Mouse (Mus musculus): ENCODE results near the gene Neurl1a. TPM values are rescaled to one million over a fixed set of nuclear protein-coding genes. Genes with fewer than 3 reads are reported as not detected.

Neurl1a gene
- polyA plus RNA-seq, 1 experiment from 2014 or later: 1.5 TPM

DNA sequence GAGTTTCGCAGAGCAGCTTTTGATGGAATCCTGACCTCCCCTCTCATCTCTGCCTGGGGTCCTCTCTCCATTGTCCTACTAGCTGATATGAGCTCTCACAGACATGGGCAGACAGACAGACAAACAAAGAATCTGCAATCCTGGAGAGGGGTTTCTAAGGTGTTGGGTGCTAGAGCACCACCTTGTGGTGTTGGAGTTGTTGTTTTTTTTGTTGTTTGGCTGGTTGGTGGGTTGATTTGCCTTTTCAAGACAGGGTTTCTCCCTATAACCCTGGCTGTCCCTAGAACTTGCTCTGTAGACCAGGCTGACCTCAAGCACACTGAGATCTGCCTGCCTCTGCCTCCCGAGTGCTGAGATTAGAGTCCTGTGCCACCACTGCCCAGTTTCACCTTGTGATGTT, 3.1 kb upstream of the Neurl1a start:
- peaks cover 10% of the 10 kb centered on the region; the same call in 1 of the 2 replicates for H3K4me1 ChIP-seq (ENCODE audit: insufficient read depth, low read depth, low read length)
- H3K27me3 ChIP-seq (replicated peaks; ENCODE audit: insufficient read depth, low read length): peaks cover 31% of the 10 kb centered on the region
- 57% methylated on average over 2 of the region's 2 CpGs for WGBS
- no peak overlapping the region for H3K9ac ChIP-seq (replicated peaks; ENCODE audit: low read depth)
- no peak overlapping the region for H3K4me3 ChIP-seq (ENCODE audit: low read depth, low read length)
- H3K9me3 ChIP-seq (ENCODE audit: low read length): no peaks in the 10 kb centered on the region
- no peaks in the 10 kb centered on the region for H3K36me3 ChIP-seq (ENCODE audit: insufficient read depth, low read length)
- H3K4me2 ChIP-seq (replicated peaks; ENCODE audit: low read depth, low read length): no peak overlapping the region
- peak; percentile 33; the same call in 1 of the 2 replicates for TF ChIP-seq CTCF (IDR thresholded peaks at IDR 0.05)
- TF ChIP-seq EP300 (IDR thresholded peaks at IDR 0.05): no peak
- ATAC-seq (no peak), DNase-seq (ENCODE audit: low spot score) (no peak)
- no peak overlapping the region for H3K27ac ChIP-seq (ENCODE audit: low read length)

DNA sequence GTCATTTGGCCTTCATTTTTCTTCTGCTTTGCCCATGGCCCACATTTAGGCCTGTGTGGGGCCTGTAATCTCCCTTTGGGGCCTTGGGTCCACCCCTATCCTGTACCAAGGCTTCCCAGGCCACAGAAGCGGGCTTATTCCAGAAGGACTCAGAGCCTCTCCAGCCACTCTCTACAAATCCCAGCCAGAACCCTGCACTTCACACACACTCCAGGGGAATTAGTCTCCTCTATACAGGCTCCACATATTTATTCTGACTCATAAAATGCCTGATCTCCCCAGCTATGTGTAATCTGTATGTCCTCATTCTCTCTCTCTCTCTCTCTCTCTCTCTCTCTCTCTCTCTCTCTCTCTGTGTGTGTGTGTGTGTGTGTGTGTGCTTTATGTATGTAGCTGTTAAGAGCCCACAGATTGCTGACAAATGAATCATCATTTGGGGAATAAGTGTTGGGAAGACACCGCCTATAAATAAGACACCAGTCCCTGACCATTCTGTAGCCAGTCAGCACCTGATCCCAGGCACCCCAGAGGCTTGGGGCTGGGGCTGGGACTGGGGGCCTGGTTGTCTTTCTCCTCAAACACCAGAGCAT, 1.6 kb upstream of the Neurl1a start:
- Histone ChIP-seq H3K4me1 (ENCODE audit: insufficient read depth, low read depth, low read length) (peaks cover 10% of the 10 kb centered on the region; the same call in 1 of the 2 replicates), H3K27ac (ENCODE audit: low read length) (no peak overlapping the region), H3K9me3 (ENCODE audit: low read length) (no peaks in the 10 kb centered on the region), H3K9ac (replicated peaks; ENCODE audit: low read depth) (no peak overlapping the region), H3K4me3 (ENCODE audit: low read depth, low read length) (no peak overlapping the region), H3K27me3 (replicated peaks; ENCODE audit: insufficient read depth, low read length) (peaks cover 34% of the 10 kb centered on the region), H3K36me3 (ENCODE audit: insufficient read depth, low read length) (no peaks in the 10 kb centered on the region), H3K4me2 (replicated peaks; ENCODE audit: low read depth, low read length) (no peak overlapping the region)
- ATAC-seq (peak; percentile 27; the same call in 1 of the 2 replicates), DNase-seq (ENCODE audit: low spot score) (peak; percentile 25)
- TF ChIP-seq CTCF (IDR thresholded peaks at IDR 0.05) (no peak), EP300 (IDR thresholded peaks at IDR 0.05) (no peak)
- 82% methylated on average over 2 of the region's 2 CpGs for WGBS

DNA sequence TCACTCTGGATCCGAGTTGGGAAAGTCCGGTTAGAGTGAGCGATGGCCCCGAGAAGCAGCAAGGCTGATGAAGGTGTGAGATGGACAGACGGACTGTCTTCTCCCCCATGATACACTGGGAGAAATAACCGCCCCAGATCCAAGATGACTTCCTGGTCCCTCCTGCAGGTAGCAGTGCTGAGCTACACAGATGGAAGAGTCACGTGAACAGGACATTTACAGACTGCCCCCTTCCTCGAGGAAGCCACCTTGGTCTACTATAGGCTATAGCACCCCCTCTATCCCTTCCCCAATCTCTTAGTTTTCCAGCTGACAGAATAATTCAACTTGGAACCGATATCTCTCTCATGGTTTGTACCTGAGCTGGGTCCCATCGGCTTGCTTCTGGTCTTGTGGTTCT, 619 bp upstream of the Neurl1a start:
- ATAC-seq (peak; percentile 27; the same call in 1 of the 2 replicates), DNase-seq (ENCODE audit: low spot score) (peak; percentile 58)
- Histone ChIP-seq H3K27ac (ENCODE audit: low read length) (no peak overlapping the region), H3K27me3 (replicated peaks; ENCODE audit: insufficient read depth, low read length) (peaks cover 34% of the 10 kb centered on the region), H3K36me3 (ENCODE audit: insufficient read depth, low read length) (no peaks in the 10 kb centered on the region), H3K4me2 (replicated peaks; ENCODE audit: low read depth, low read length) (peak overlapping the region; percentile 99), H3K4me1 (ENCODE audit: insufficient read depth, low read depth, low read length) (peaks cover 10% of the 10 kb centered on the region; the same call in 1 of the 2 replicates), H3K9ac (replicated peaks; ENCODE audit: low read depth) (no peak overlapping the region), H3K9me3 (ENCODE audit: low read length) (no peaks in the 10 kb centered on the region), H3K4me3 (ENCODE audit: low read depth, low read length) (peak overlapping the region; percentile 59; the same call in 1 of the 2 replicates)
- peak; percentile 69 for TF ChIP-seq CTCF (IDR thresholded peaks at IDR 0.05)
- no peak for TF ChIP-seq EP300 (IDR thresholded peaks at IDR 0.05)
- WGBS: 21% methylated on average over 10 of the region's 10 CpGs

DNA sequence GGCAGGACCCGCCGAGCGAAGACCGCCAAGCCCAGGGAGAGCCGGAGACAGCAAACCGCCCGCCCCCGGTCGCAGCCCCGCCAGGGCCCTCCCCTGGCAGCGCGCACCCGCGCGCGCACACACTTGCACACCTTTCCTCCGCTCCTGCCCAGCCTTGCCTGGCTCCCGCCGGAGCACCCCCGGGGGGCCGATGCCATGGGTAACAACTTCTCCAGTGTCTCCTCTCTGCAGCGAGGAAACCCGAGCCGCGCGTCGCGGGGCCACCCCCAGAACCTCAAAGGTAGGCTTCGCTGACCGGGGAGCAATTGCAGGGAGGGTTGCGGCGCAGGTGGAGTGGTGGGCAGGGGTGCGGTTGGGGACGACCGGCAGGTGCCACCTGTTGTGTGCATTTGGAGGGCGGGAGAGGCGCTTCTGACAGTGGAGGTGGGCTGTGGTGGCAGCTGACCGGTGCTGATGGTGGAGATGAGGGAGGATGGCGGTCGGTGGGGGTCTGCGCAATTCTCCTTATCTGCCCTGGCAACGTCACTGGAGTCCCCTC, 721 bp downstream of the Neurl1a start:
- Histone ChIP-seq H3K27me3 (replicated peaks; ENCODE audit: insufficient read depth, low read length) (peaks cover 34% of the 10 kb centered on the region), H3K9me3 (ENCODE audit: low read length) (no peaks in the 10 kb centered on the region), H3K4me1 (ENCODE audit: insufficient read depth, low read depth, low read length) (peaks cover 10% of the 10 kb centered on the region; the same call in 1 of the 2 replicates), H3K36me3 (ENCODE audit: insufficient read depth, low read length) (no peaks in the 10 kb centered on the region), H3K4me2 (replicated peaks; ENCODE audit: low read depth, low read length) (peak overlapping the region; percentile 99), H3K9ac (replicated peaks; ENCODE audit: low read depth) (no peak overlapping the region), H3K4me3 (ENCODE audit: low read depth, low read length) (peak overlapping the region; percentile 59), H3K27ac (ENCODE audit: low read length) (no peak overlapping the region)
- 2% methylated on average over 30 of the region's 42 CpGs for WGBS
- no peak for TF ChIP-seq EP300 (IDR thresholded peaks at IDR 0.05)
- no peak for TF ChIP-seq CTCF (IDR thresholded peaks at IDR 0.05)
- ATAC-seq (peak; percentile 23), DNase-seq (ENCODE audit: low spot score) (no peak)

DNA sequence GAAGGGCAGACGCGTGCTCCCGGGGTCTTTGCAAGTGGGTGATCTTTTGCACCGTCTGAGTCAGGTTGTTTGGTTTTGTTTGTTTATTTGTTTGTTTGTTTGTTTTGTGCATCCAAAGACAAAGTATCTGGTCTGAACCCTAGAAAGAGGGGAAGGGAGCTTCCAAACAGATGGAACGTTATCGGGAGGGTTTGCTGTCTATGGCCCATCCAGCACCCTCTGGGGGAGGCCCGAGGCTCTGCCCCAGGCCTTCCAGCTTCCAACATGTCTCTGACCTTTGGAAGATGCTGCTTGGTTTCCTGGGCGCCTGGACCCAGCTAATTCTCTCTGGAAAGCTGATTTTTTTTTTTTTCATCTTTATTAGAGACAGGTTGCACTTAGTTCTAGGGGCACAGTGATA, 1.4 kb downstream of the Neurl1a start:
- H3K4me2 ChIP-seq (replicated peaks; ENCODE audit: low read depth, low read length): 0 out of 2 replicates have a peak overlapping the region, but pooled peaks have one; percentile 99
- peak overlapping the region; percentile 59; the same call in 1 of the 2 replicates for H3K4me3 ChIP-seq (ENCODE audit: low read depth, low read length)
- no peak overlapping the region for H3K9ac ChIP-seq (replicated peaks; ENCODE audit: low read depth)
- ATAC-seq (no peak), DNase-seq (ENCODE audit: low spot score) (no peak)
- TF ChIP-seq CTCF (IDR thresholded peaks at IDR 0.05) (no peak), EP300 (IDR thresholded peaks at IDR 0.05) (no peak)
- no peaks in the 10 kb centered on the region for H3K9me3 ChIP-seq (ENCODE audit: low read length)
- no peak overlapping the region for H3K27ac ChIP-seq (ENCODE audit: low read length)
- peaks cover 10% of the 10 kb centered on the region; the same call in 1 of the 2 replicates for H3K4me1 ChIP-seq (ENCODE audit: insufficient read depth, low read depth, low read length)
- 22% methylated on average over 8 of the region's 8 CpGs for WGBS
- no peaks in the 10 kb centered on the region for H3K36me3 ChIP-seq (ENCODE audit: insufficient read depth, low read length)
- H3K27me3 ChIP-seq (replicated peaks; ENCODE audit: insufficient read depth, low read length): peaks cover 34% of the 10 kb centered on the region

DNA sequence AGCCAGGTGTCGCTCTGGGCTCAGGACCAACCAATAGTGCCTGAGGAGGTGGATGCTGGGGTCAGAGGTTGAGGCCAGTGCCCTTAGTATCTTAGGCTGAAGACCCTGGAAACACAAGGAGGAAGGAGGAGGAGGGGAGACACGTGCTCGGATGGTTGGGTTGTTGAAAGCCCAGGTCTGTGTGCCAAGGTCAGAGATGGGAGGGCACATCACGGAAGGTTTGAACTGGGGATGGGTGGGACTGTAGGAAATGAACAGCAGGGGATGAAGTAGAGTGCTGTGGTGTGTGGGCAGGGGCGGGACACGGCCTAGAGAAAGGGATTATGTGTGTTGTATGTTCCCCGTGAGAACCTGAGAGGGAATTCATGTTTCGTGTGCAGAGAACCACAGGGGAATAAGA, 5.6 kb downstream of the Neurl1a start:
- Histone ChIP-seq H3K9me3 (ENCODE audit: low read length) (no peaks in the 10 kb centered on the region), H3K27ac (ENCODE audit: low read length) (no peak overlapping the region), H3K4me1 (ENCODE audit: insufficient read depth, low read depth, low read length) (peaks cover 4% of the 10 kb centered on the region; the same call in 1 of the 2 replicates), H3K4me2 (replicated peaks; ENCODE audit: low read depth, low read length) (no peak overlapping the region), H3K27me3 (replicated peaks; ENCODE audit: insufficient read depth, low read length) (peaks cover 15% of the 10 kb centered on the region), H3K4me3 (ENCODE audit: low read depth, low read length) (no peak overlapping the region), H3K36me3 (ENCODE audit: insufficient read depth, low read length) (no peaks in the 10 kb centered on the region), H3K9ac (replicated peaks; ENCODE audit: low read depth) (no peak overlapping the region)
- TF ChIP-seq EP300 (IDR thresholded peaks at IDR 0.05): no peak
- no peak for TF ChIP-seq CTCF (IDR thresholded peaks at IDR 0.05)
- no peak for DNase-seq (ENCODE audit: low spot score)
- 54% methylated on average over 8 of the region's 8 CpGs for WGBS
- ATAC-seq: no peak

All from lung, postnatal 0 days (tissue).